Mouse (Mus musculus): Measurements from ENCODE around the gene Myh1.

GRCm38 (mm10) chr11:67153843-67154242 is 46.0 kb upstream of the Myh1 start:
- no peak for TF ChIP-seq POLR2A (IDR thresholded peaks at IDR 0.05; ENCODE audit: low read depth, low read length)
- no peak for TF ChIP-seq CTCF (IDR thresholded peaks at IDR 0.05; ENCODE audit: extremely low read depth, insufficient read length, insufficient replicate concordance, low read depth, low read length)
